Mouse (Mus musculus): Measurements from ENCODE around the gene Cenpp. TPM values are rescaled to one million over a fixed set of nuclear protein-coding genes. Genes with fewer than 3 reads are reported as not detected.

Gene Cenpp
- polyA plus RNA-seq, 1 experiment from 2014 or later, result 29.5 TPM

DNA sequence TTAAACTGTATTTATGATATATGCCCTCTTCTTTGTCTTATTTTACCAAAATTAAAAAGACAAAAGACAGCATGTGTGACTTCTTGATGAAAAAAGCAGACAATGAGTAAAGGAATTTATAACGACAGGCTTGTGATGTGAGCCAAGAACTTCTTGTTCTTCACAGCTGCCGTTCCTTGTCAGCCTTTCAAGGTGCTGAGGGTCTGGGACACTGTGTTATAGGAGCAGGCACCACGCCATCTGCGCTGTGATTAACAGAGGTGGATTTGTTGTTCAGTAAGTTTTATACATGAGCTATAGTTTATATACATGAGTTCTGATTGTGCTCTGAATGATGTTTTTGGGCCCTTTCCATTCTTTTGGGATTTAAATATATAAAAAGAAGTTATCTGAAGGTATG, 173.2 kb downstream of the Cenpp start:
- no peaks in the 10 kb centered on the region for H3K9me3 ChIP-seq (replicated peaks; ENCODE audit: control insufficient read depth, low read length)
- H3K4me1 ChIP-seq (ENCODE audit: control insufficient read depth, insufficient read depth, low read length), result peaks cover 4% of the 10 kb centered on the region; the same call in 1 of the 2 replicates
- no peaks in the 10 kb centered on the region for H3K36me3 ChIP-seq (ENCODE audit: control insufficient read depth, insufficient read depth, low read length)
- H3K27me3 ChIP-seq (ENCODE audit: control insufficient read depth, insufficient read depth, low read length), result no peaks in the 10 kb centered on the region
- WGBS (ENCODE audit: insufficient replicate concordance), result 80% methylated on average over 4 of the region's 4 CpGs
- no peak overlapping the region for H3K9ac ChIP-seq (ENCODE audit: low read depth, low read length)
- no peak overlapping the region for H3K27ac ChIP-seq (ENCODE audit: low read depth, low read length)
- H3K4me3 ChIP-seq (ENCODE audit: low read depth, low read length), result no peak overlapping the region
- no peak overlapping the region for H3K4me2 ChIP-seq
- no peak for ATAC-seq (replicated peaks; ENCODE audit: insufficient number of reproducible peaks, low FRiP score, low TSS enrichment)

GRCm38 (mm10) chr13:49478851-49479374, 173.7 kb downstream of the Cenpp start:
- Histone ChIP-seq H3K9me3 (replicated peaks; ENCODE audit: control insufficient read depth, low read length) (no peaks in the 10 kb centered on the region), H3K9ac (ENCODE audit: low read depth, low read length) (no peak overlapping the region), H3K4me2 (no peak overlapping the region), H3K36me3 (ENCODE audit: control insufficient read depth, insufficient read depth, low read length) (no peaks in the 10 kb centered on the region), H3K27me3 (ENCODE audit: control insufficient read depth, insufficient read depth, low read length) (no peaks in the 10 kb centered on the region), H3K27ac (ENCODE audit: low read depth, low read length) (no peak overlapping the region), H3K4me1 (ENCODE audit: control insufficient read depth, insufficient read depth, low read length) (peaks cover 4% of the 10 kb centered on the region; the same call in 1 of the 2 replicates), H3K4me3 (ENCODE audit: low read depth, low read length) (no peak overlapping the region)
- no peak for ATAC-seq (replicated peaks; ENCODE audit: insufficient number of reproducible peaks, low FRiP score, low TSS enrichment)
- WGBS (ENCODE audit: insufficient replicate concordance), result 90% methylated on average over 6 of the region's 6 CpGs

DNA sequence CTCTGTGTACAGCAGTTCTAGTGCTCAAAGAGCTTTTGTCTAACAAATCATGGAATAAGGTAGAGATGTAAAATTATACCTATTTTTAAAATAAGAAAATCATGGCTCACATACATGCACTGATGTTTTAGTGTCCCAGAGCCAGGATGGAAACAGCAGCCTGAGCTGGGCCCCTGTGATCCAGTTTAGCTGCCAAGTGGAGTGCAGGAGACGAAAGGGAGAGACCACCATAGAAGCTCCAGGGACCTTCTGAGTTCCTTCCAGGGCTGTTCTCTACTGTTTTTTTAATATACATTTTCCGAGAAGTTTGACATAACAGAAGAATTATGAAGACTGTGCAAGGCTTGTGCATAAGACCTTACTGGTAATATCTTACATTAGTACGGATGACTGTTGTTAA, 174.7 kb downstream of the Cenpp start:
- no peaks in the 10 kb centered on the region for H3K27me3 ChIP-seq (ENCODE audit: control insufficient read depth, insufficient read depth, low read length)
- no peak overlapping the region for H3K9ac ChIP-seq (ENCODE audit: low read depth, low read length)
- H3K4me1 ChIP-seq (ENCODE audit: control insufficient read depth, insufficient read depth, low read length), result peaks cover 4% of the 10 kb centered on the region; the same call in 1 of the 2 replicates
- H3K9me3 ChIP-seq (replicated peaks; ENCODE audit: control insufficient read depth, low read length), result no peaks in the 10 kb centered on the region
- H3K36me3 ChIP-seq (ENCODE audit: control insufficient read depth, insufficient read depth, low read length), result no peaks in the 10 kb centered on the region
- 84% methylated on average over 3 of the region's 3 CpGs for WGBS (ENCODE audit: insufficient replicate concordance)
- no peak overlapping the region for H3K4me3 ChIP-seq (ENCODE audit: low read depth, low read length)
- no peak for ATAC-seq (replicated peaks; ENCODE audit: insufficient number of reproducible peaks, low FRiP score, low TSS enrichment)
- H3K4me2 ChIP-seq, result no peak overlapping the region
- peak overlapping the region; percentile 15; the same call in 1 of the 2 replicates for H3K27ac ChIP-seq (ENCODE audit: low read depth, low read length)

DNA sequence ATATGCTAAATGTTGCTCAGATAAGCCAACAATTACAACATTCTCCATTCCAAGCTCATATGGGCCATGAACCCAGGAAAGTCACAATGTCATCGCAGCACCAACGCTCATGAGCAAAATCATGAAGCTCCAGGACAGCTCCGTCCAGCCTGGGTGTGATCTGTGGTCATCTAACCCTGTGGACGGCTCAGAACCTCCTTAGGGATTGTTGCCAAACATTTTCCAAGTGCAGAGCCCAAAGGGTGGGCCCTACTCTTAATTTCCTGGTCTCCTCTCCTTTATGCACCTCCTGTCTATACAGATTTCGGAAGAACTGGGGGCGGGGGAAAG, 179.9 kb downstream of the Cenpp start:
- Histone ChIP-seq H3K4me2 (no peak overlapping the region), H3K9me3 (replicated peaks; ENCODE audit: control insufficient read depth, low read length) (no peaks in the 10 kb centered on the region), H3K4me3 (ENCODE audit: low read depth, low read length) (no peak overlapping the region), H3K9ac (ENCODE audit: low read depth, low read length) (no peak overlapping the region), H3K36me3 (ENCODE audit: control insufficient read depth, insufficient read depth, low read length) (no peaks in the 10 kb centered on the region), H3K27me3 (ENCODE audit: control insufficient read depth, insufficient read depth, low read length) (no peaks in the 10 kb centered on the region), H3K4me1 (ENCODE audit: control insufficient read depth, insufficient read depth, low read length) (no peaks in the 10 kb centered on the region), H3K27ac (ENCODE audit: low read depth, low read length) (no peak overlapping the region)
- no peak for ATAC-seq (replicated peaks; ENCODE audit: insufficient number of reproducible peaks, low FRiP score, low TSS enrichment)
- 89% methylated on average over 6 of the region's 6 CpGs for WGBS (ENCODE audit: insufficient replicate concordance)

DNA sequence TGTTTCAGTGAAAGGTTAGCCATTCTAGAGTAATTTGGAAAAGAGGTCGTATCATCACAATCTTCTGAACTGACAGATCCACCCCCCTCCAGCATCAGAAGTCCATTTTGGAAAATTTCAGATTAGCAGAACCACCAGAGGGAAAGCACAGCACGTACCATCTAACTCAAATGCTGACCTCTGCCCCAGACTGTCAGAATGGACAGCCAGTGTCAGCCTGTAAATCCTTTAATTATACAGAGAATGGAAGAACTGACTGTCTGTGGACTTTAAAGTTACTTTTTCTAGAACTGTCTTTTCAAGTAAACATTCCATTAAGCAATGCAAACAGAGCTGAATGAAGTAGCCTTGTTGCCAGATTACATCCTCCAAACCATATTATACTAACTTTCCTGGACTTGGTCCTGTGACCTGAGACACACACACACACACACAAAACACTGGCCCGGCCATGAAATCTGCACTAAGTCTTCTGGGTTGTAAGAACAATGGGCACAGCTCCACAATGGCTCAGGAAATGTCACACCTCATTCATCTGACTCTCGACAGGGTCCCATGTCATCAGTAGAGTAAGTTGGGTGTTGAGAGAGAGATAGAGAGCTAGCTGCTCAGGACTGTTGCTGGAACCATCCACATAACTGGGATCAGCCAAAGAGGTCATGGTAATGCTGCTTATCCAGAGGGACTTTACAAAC, 180.5 kb downstream of the Cenpp start:
- no peak for ATAC-seq (replicated peaks; ENCODE audit: insufficient number of reproducible peaks, low FRiP score, low TSS enrichment)
- Histone ChIP-seq H3K27ac (ENCODE audit: low read depth, low read length) (no peak overlapping the region), H3K36me3 (ENCODE audit: control insufficient read depth, insufficient read depth, low read length) (no peaks in the 10 kb centered on the region), H3K4me3 (ENCODE audit: low read depth, low read length) (no peak overlapping the region), H3K4me1 (ENCODE audit: control insufficient read depth, insufficient read depth, low read length) (no peaks in the 10 kb centered on the region), H3K4me2 (no peak overlapping the region), H3K9me3 (replicated peaks; ENCODE audit: control insufficient read depth, low read length) (no peaks in the 10 kb centered on the region), H3K9ac (ENCODE audit: low read depth, low read length) (no peak overlapping the region), H3K27me3 (ENCODE audit: control insufficient read depth, insufficient read depth, low read length) (no peaks in the 10 kb centered on the region)
- 59% methylated on average over 4 of the region's 4 CpGs for WGBS (ENCODE audit: insufficient replicate concordance)

- H3K36me3 ChIP-seq (ENCODE audit: control insufficient read depth, insufficient read depth, low read length), result no peaks in the 10 kb centered on the region
- H3K4me1 ChIP-seq (ENCODE audit: control insufficient read depth, insufficient read depth, low read length), result no peaks in the 10 kb centered on the region
- no peaks in the 10 kb centered on the region for H3K27me3 ChIP-seq (ENCODE audit: control insufficient read depth, insufficient read depth, low read length)
- H3K27ac ChIP-seq (ENCODE audit: low read depth, low read length), result no peak overlapping the region
- 78% methylated on average over 4 of the region's 4 CpGs for WGBS (ENCODE audit: insufficient replicate concordance)
- no peak overlapping the region for H3K4me3 ChIP-seq (ENCODE audit: low read depth, low read length)
- no peak overlapping the region for H3K9ac ChIP-seq (ENCODE audit: low read depth, low read length)
- H3K4me2 ChIP-seq, result no peak overlapping the region
- no peaks in the 10 kb centered on the region for H3K9me3 ChIP-seq (replicated peaks; ENCODE audit: control insufficient read depth, low read length)
- ATAC-seq (replicated peaks; ENCODE audit: insufficient number of reproducible peaks, low FRiP score, low TSS enrichment), result no peak
These were observed 181.8 kb downstream of the Cenpp start for GRCm38 (mm10) chr13:49470806-49471205.

DNA sequence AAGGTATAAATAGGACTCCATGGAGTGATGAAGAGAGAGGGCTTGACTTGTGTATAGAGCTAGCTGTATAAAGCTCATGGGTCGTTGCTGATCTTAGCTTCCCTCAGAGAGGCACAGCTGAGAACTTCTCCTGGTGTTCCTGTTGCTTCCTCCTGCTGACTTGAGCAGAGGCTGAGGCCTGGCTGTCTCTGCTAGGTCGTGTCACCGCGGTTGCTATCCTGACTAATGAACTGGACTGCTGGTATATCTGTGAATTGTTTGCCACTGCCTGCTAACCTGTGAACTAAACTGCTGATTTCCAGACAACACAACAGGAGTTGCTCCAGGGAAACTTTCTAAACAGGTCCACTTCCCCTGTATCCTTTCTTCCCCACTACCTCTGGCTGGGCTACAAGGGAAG, 182.3 kb downstream of the Cenpp start:
- 77% methylated on average over 4 of the region's 4 CpGs for WGBS (ENCODE audit: insufficient replicate concordance)
- no peaks in the 10 kb centered on the region for H3K4me1 ChIP-seq (ENCODE audit: control insufficient read depth, insufficient read depth, low read length)
- ATAC-seq (replicated peaks; ENCODE audit: insufficient number of reproducible peaks, low FRiP score, low TSS enrichment), result no peak
- no peaks in the 10 kb centered on the region for H3K9me3 ChIP-seq (replicated peaks; ENCODE audit: control insufficient read depth, low read length)
- no peak overlapping the region for H3K27ac ChIP-seq (ENCODE audit: low read depth, low read length)
- H3K27me3 ChIP-seq (ENCODE audit: control insufficient read depth, insufficient read depth, low read length), result no peaks in the 10 kb centered on the region
- H3K4me2 ChIP-seq, result no peak overlapping the region
- peaks cover 2% of the 10 kb centered on the region; the same call in 1 of the 2 replicates for H3K36me3 ChIP-seq (ENCODE audit: control insufficient read depth, insufficient read depth, low read length)
- no peak overlapping the region for H3K4me3 ChIP-seq (ENCODE audit: low read depth, low read length)
- H3K9ac ChIP-seq (ENCODE audit: low read depth, low read length), result no peak overlapping the region

GRCm38 (mm10) chr13:49469002-49469401, 183.6 kb downstream of the Cenpp start:
- Histone ChIP-seq H3K27ac (ENCODE audit: low read depth, low read length) (no peak overlapping the region), H3K9ac (ENCODE audit: low read depth, low read length) (no peak overlapping the region), H3K27me3 (ENCODE audit: control insufficient read depth, insufficient read depth, low read length) (no peaks in the 10 kb centered on the region), H3K4me3 (ENCODE audit: low read depth, low read length) (no peak overlapping the region), H3K4me1 (ENCODE audit: control insufficient read depth, insufficient read depth, low read length) (no peaks in the 10 kb centered on the region), H3K36me3 (ENCODE audit: control insufficient read depth, insufficient read depth, low read length) (peaks cover 5% of the 10 kb centered on the region; the same call in 1 of the 2 replicates), H3K9me3 (replicated peaks; ENCODE audit: control insufficient read depth, low read length) (no peaks in the 10 kb centered on the region), H3K4me2 (no peak overlapping the region)
- ATAC-seq (replicated peaks; ENCODE audit: insufficient number of reproducible peaks, low FRiP score, low TSS enrichment), result no peak
- WGBS (ENCODE audit: insufficient replicate concordance), result 87% methylated on average over 5 of the region's 5 CpGs

- H3K4me2 ChIP-seq, result no peak overlapping the region
- H3K4me3 ChIP-seq (ENCODE audit: low read depth, low read length), result no peak overlapping the region
- peaks cover 5% of the 10 kb centered on the region; the same call in 1 of the 2 replicates for H3K36me3 ChIP-seq (ENCODE audit: control insufficient read depth, insufficient read depth, low read length)
- no peak overlapping the region for H3K9ac ChIP-seq (ENCODE audit: low read depth, low read length)
- no peaks in the 10 kb centered on the region for H3K27me3 ChIP-seq (ENCODE audit: control insufficient read depth, insufficient read depth, low read length)
- WGBS (ENCODE audit: insufficient replicate concordance), result 82% methylated on average over 2 of the region's 2 CpGs
- ATAC-seq (replicated peaks; ENCODE audit: insufficient number of reproducible peaks, low FRiP score, low TSS enrichment), result no peak
- no peaks in the 10 kb centered on the region for H3K4me1 ChIP-seq (ENCODE audit: control insufficient read depth, insufficient read depth, low read length)
- no peaks in the 10 kb centered on the region for H3K9me3 ChIP-seq (replicated peaks; ENCODE audit: control insufficient read depth, low read length)
- H3K27ac ChIP-seq (ENCODE audit: low read depth, low read length), result no peak overlapping the region
These were observed 185.0 kb downstream of the Cenpp start for GRCm38 (mm10) chr13:49467585-49467984.
